Mouse (Mus musculus) B cell, adult (primary cell): Measurements from ENCODE around the gene Smim27. TPM values are rescaled to one million over a fixed set of nuclear protein-coding genes. Genes with fewer than 3 reads are reported as not detected.

Experiments
- total RNA-seq: library from RNA; stranded (reverse); gene quantifications from 4 replicates; pipeline ENCODE4 v1.2.4, GENCODE M21; 2023; ENCODE audit not compliant: inconsistent age

Smim27 gene
- total RNA-seq: 36.9 to 48.1 TPM (median 40.3 TPM) in 4 replicates

GRCm38 (mm10) chr4:40269430-40270032 is at the start of gene Smim27, which contains the start of gene Topors:
Gene Smim27 (plus strand): TSS chr4:40269579.
Gene Topors (minus strand): TSS chr4:40269850.

GRCm38 (mm10) chr4:40239409-40240271 is 29.7 kb upstream of the Smim27 start, which contains the start of gene Ddx58:
Gene Ddx58 (minus strand): TSS chr4:40239828.

DNA sequence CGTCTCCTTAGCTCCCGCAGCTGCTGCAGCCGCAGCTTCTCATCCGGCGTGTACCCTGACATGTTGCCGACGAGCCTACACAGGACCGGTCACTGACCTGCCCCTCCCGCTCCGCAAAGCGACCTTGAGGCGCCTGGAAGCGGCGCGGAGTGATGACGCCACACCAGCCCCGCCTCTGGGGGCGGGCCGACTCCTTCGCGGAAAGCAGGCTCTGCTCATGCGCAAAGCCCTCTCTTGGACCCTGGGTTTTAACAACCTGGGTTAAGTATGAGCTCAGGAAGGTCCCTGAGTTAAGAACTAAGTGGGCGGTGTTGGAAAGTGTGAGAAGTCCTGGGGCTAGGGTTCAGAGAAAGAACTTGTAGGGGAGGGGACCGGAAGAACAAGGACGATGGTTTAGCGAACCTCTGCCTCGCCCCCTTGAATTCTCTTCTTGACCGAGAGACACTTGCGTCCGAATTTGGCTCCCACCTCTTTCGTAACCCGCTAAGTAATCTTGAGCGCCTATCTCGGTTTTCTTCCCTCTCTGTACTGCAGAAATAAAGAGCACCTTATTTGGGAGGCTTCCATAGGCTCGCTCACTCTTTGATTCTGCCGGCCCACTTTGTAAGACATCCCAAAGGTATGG is 10.0 kb downstream of the Smim27 start, which contains the start of gene Ndufb6:
Gene Ndufb6 (minus strand): TSS at position 146 of the 625 bp plus-strand sequence.

Other genes with a start within 250 kb of the Smim27 start
- gene Aco1, start 126.5 kb upstream of the Smim27 start, total RNA-seq: 16.1 to 20.6 TPM (median 18.3 TPM) in 4 replicates
- gene Ddx58, start 29.8 kb upstream of the Smim27 start, total RNA-seq: 91.2 to 102 TPM (median 102 TPM) in 4 replicates
- 33.6 to 35.1 TPM (median 34.6 TPM) in 4 replicates for gene Topors, start 271 bp downstream of the Smim27 start, total RNA-seq
- 27.5 to 32.0 TPM (median 29.3 TPM) in 4 replicates for gene Ndufb6, start 9.8 kb downstream of the Smim27 start, total RNA-seq
- not detected in 4 replicates for gene Tmem215, start 202.6 kb downstream of the Smim27 start, total RNA-seq